Mouse (Mus musculus): ENCODE measurements around the gene 2210407C18Rik.

2210407C18Rik gene

DNA sequence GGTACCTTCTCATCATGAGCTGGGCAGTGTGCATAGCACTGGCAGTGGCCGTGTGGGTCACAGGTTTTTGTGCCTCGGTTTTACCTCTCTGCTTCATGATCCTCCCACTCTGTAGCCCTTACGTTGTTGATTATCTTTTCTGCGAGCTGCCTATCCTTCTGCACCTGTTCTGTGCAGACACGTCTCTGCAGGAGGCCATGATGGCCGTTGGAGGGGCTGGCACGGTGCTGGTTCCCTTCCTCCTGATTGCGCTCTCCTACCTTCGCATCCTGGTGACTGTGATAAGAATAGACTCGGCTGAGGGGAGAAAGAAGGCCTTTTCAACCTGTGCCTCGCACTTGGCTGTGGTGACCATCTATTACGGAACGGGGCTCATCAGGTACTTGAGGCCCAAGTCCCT is 18.0 kb downstream of the 2210407C18Rik start:
- no peak for DNase-seq

- no peak for DNase-seq
Measured at GRCm38 (mm10) chr11:58594814-58595213, 21.1 kb downstream of the 2210407C18Rik start, which contains the start of gene Olfr324. Olfr324 (plus strand) TSS chr11:58595114.

DNA sequence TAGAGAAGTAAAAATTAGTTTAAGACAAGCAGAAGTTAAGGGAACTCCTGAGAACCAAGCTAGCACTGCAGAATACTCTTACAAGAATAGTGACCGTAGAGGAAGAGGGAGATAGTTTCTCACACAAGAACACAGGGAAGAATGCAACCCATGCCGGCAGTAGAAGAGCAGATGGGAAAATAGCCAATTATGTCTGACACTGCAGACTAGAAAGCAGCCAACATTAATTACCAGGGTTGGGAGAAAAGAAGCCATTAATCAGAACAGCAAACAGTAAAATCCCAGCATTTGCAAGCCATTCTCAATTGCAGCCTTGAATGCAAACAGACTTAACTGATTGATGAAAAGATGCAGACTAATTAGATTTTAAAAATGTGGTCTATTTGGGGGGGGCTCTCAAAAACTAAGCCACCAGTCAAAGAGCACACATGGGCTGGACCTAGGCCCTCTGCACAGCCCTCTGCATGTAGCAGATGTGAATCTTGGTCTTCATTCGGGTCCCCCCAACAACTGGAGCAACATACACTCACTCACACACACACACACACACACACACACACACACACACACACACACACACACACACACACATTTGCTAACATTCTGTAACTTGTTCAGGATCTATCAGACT is 27.1 kb downstream of the 2210407C18Rik start:
- DNase-seq, result no peak

- DNase-seq, result no peak
Measured at GRCm38 (mm10) chr11:58587898-58588348, 28.0 kb downstream of the 2210407C18Rik start.

GRCm38 (mm10) chr11:58578636-58579035 is 37.2 kb downstream of the 2210407C18Rik start:
- no peak for DNase-seq

- DNase-seq, result no peak
Measured at GRCm38 (mm10) chr11:58577430-58577829, 38.4 kb downstream of the 2210407C18Rik start, which contains the start of gene Olfr325. Olfr325 (plus strand) TSS chr11:58577730.

GRCm38 (mm10) chr11:58570405-58570804 is 45.5 kb downstream of the 2210407C18Rik start, which contains the start of gene Olfr224:
Olfr224 (minus strand) TSS chr11:58570553.
- no peak for DNase-seq

All from cerebellum, adult 11-12 months (tissue).